Mouse (Mus musculus) midbrain, embryonic 13.5 days (tissue): ENCODE measurements around the gene Rtf2. TPM values are rescaled to one million over a fixed set of nuclear protein-coding genes. Genes with fewer than 3 reads are reported as not detected.

ENCODE experiments used
- ATAC-seq: fragments of 200-750 bp; cut with Nextera tagmentation; 2 replicates; pipeline ENCODE4 v1.8.0; 2017; ENCODE audit warnings: mild to moderate bottlenecking, moderate TSS enrichment, moderate library complexity
- H3K27ac ChIP-seq: fragments of 300-500 bp; sonication (generic); 2 replicates; pipeline ENCODE4 v1.5.1; 2015; ENCODE audit warnings: inconsistent platforms, mild to moderate bottlenecking, moderate library complexity
- H3K27me3 ChIP-seq: fragments of 300-500 bp; sonication (generic); 2 replicates; pipeline ENCODE4 v1.6.1; 2015; ENCODE audit warnings: mild to moderate bottlenecking, inconsistent platforms
- H3K36me3 ChIP-seq: fragments of 300-500 bp; sonication (generic); 2 replicates; pipeline ENCODE4 v1.6.1; 2015; ENCODE audit warnings: mild to moderate bottlenecking, inconsistent platforms
- H3K4me1 ChIP-seq: fragments of 300-500 bp; sonication (generic); replicated peaks from 2 replicates; pipeline ENCODE4 v1.6.1; 2015; ENCODE audit warnings: inconsistent platforms
- H3K4me2 ChIP-seq: fragments of 300-500 bp; sonication (generic); replicated peaks from 2 replicates; pipeline ENCODE4 v1.6.1; 2015; ENCODE audit warnings: moderate library complexity, mild to moderate bottlenecking, inconsistent platforms
- H3K4me3 ChIP-seq: fragments of 300-500 bp; sonication (generic); replicated peaks from 2 replicates; pipeline ENCODE4 v1.5.1; 2015; ENCODE audit warnings: mild to moderate bottlenecking, inconsistent platforms
- H3K9ac ChIP-seq: fragments of 300-500 bp; sonication (generic); replicated peaks from 2 replicates; pipeline ENCODE4 v1.6.1; 2015; ENCODE audit warnings: mild to moderate bottlenecking, inconsistent platforms
- H3K9me3 ChIP-seq: fragments of 300-500 bp; sonication (generic); 2 replicates; pipeline ENCODE4 v1.6.1; 2016; ENCODE audit warnings: mild to moderate bottlenecking, inconsistent platforms
- WGBS: fragments of 180-500 bp; shearing (Covaris S2); methylation state at CpG from one replicate; pipeline ENCODE4 v1.1.7; 2015; 5-methylcytosine and 5-hydroxymethylcytosine counted together
- polyA plus RNA-seq: library from polyadenylated mRNA; unstranded; fragments of >200 nt; fragmentation: Nextera tagmentation; extraction: Ambion mirVana; gene quantifications from 2 replicates; pipeline ENCODE4 v1.2.1, GENCODE M21; 2015

Rtf2 gene
- polyA plus RNA-seq, 1 experiment from 2014 or later, result 94.2 TPM

DNA sequence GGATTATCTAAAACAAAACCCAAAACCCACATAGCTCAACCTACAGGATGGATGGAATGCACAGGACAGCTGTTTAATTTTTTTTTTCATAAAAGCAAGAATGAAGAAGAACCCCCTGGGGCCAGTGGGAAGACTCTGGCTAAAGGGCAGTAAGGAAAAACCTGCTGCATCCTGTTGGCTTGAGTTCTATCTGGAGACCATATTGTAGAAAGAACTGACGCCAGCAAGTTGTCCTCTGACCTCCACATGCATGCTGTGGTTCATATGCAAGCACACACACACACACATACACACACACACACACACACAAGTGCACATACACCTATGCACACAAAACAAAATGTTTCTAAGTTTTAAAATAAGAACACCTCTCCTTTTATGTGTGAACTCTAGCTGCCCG is 29.7 kb upstream of the Rtf2 start:
- no peak overlapping the region for H3K27ac ChIP-seq
- H3K27me3 ChIP-seq, result no peaks in the 10 kb centered on the region
- 90% methylated on average over 2 of the region's 2 CpGs for WGBS
- no peak for ATAC-seq
- no peaks in the 10 kb centered on the region for H3K9me3 ChIP-seq
- H3K4me2 ChIP-seq, result no peak overlapping the region
- no peaks in the 10 kb centered on the region for H3K36me3 ChIP-seq
- H3K4me1 ChIP-seq, result peaks cover 8% of the 10 kb centered on the region; the same call in 1 of the 2 replicates
- H3K4me3 ChIP-seq, result no peak overlapping the region
- no peak overlapping the region for H3K9ac ChIP-seq

DNA sequence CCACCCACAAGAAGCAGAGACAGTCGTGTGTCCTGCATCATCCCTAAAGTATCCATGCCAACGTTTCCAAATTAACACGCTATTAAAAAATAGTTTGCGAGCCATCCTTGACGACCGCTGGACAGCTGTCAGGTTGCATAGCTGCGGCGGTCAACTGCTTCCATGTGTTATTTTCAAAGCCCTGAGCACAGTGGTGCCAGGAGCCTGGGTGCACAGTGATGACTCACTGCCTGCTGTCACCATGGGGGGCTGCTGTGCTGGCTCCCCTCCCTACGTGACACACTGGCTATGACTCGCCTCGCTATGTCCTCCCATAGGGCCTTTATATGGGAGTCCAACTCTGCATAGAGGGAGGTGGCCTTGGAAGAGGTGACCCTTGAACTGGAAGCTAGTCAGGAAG is 29.3 kb upstream of the Rtf2 start:
- H3K9ac ChIP-seq, result no peak overlapping the region
- no peak overlapping the region for H3K4me3 ChIP-seq
- WGBS, result 82% methylated on average over 11 of the region's 11 CpGs
- peaks cover 8% of the 10 kb centered on the region; the same call in 1 of the 2 replicates for H3K4me1 ChIP-seq
- H3K27ac ChIP-seq, result no peak overlapping the region
- H3K27me3 ChIP-seq, result no peaks in the 10 kb centered on the region
- ATAC-seq, result no peak
- no peaks in the 10 kb centered on the region for H3K36me3 ChIP-seq
- H3K4me2 ChIP-seq, result no peak overlapping the region
- no peaks in the 10 kb centered on the region for H3K9me3 ChIP-seq

DNA sequence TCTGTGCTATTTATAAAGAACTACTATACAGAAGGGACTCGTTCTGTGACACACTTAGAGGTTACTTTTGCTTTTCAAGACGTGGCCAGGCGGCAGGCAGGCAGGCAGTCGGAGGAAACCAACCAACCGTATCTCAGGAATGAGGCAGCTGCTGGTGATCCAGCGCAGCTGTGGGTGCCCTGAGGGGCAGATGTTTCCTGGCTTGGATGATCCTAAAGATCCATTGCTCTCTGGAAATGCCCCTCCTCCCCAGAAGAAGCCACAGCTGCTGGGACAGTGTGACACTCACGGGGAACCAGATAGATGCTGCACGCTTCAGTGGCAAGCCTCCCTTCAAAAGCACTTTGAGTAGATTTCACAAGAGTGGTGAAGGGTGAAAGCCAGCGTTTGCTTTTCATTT is 27.9 kb upstream of the Rtf2 start:
- H3K9me3 ChIP-seq, result no peaks in the 10 kb centered on the region
- no peaks in the 10 kb centered on the region for H3K36me3 ChIP-seq
- 8% methylated on average over 9 of the region's 9 CpGs for WGBS
- H3K9ac ChIP-seq, result no peak overlapping the region
- H3K27ac ChIP-seq, result no peak overlapping the region
- H3K27me3 ChIP-seq, result no peaks in the 10 kb centered on the region
- H3K4me1 ChIP-seq, result peaks cover 8% of the 10 kb centered on the region; the same call in 1 of the 2 replicates
- no peak overlapping the region for H3K4me3 ChIP-seq
- ATAC-seq, result no peak
- H3K4me2 ChIP-seq, result no peak overlapping the region

DNA sequence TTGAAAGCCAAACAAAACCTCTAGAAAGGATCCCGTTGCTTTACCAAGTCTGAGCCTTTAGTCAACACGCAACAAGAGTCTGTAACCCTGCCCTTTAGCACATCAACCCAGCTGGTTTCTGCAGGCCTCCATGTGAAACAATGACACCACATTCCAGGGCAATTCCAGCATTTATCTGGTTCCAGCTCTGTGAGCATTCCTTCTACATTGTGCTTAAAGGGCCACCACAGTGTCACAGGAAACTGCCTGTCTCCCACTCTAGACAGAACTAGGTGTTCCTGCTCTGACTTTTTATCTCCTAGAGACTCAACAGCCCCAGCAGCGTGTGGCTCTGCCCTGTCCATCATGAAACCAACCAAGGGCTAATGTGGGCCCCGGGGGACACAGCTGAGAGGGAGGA is 27.1 kb upstream of the Rtf2 start:
- no peak overlapping the region for H3K27ac ChIP-seq
- no peaks in the 10 kb centered on the region for H3K36me3 ChIP-seq
- no peaks in the 10 kb centered on the region for H3K9me3 ChIP-seq
- 29% methylated on average over 4 of the region's 4 CpGs for WGBS
- H3K4me1 ChIP-seq, result peaks cover 8% of the 10 kb centered on the region; the same call in 1 of the 2 replicates
- no peak for ATAC-seq
- H3K4me2 ChIP-seq, result no peak overlapping the region
- no peaks in the 10 kb centered on the region for H3K27me3 ChIP-seq
- H3K9ac ChIP-seq, result no peak overlapping the region
- no peak overlapping the region for H3K4me3 ChIP-seq

DNA sequence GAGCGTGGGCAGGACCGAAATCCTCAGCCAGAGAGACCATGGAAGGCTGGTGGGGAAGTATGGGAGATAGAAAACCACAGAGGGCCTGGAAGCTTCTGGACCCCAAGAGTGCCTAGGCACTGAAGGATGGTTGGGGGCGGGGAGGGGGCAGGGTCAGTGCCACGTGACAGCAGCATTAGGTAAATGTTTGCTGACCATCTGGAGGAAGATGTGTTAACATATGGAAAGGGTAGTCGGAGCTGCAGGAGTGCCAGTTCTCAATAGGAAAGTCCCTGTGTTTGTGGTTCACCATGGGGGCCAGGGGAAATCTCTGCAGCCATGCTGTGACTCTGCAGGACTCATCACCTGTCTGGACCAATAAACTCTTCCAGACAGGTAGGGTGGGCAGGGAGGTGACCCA is 26.5 kb upstream of the Rtf2 start:
- Histone ChIP-seq H3K27ac (no peak overlapping the region), H3K4me3 (no peak overlapping the region), H3K4me2 (no peak overlapping the region), H3K36me3 (no peaks in the 10 kb centered on the region), H3K4me1 (peaks cover 8% of the 10 kb centered on the region; the same call in 1 of the 2 replicates), H3K9ac (no peak overlapping the region), H3K27me3 (no peaks in the 10 kb centered on the region), H3K9me3 (no peaks in the 10 kb centered on the region)
- ATAC-seq, result no peak
- WGBS, result 47% methylated on average over 5 of the region's 5 CpGs

DNA sequence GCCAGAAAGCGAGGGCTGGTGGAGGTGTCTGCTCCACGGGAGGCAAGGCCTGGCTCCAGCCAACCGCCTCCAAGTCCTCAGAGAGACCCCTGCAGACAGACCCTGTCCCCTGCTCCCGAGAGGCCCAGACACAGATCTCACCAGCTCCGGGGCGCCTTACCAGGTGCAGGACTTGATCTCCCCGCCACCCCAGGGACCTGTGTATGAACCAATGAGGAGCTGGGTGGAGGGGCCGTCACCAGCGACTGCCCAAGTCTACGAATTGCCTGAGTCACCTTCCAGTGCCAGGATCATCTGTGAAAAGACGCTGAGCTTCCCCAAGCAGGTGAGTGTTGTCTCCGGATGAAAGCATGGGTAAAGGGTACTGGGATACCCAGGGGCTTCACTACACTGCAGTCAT is 24.1 kb upstream of the Rtf2 start:
- 63% methylated on average over 12 of the region's 12 CpGs for WGBS
- Histone ChIP-seq H3K27ac (no peak overlapping the region), H3K4me2 (no peak overlapping the region), H3K9ac (no peak overlapping the region), H3K4me1 (peaks cover 8% of the 10 kb centered on the region; the same call in 1 of the 2 replicates), H3K36me3 (no peaks in the 10 kb centered on the region), H3K4me3 (no peak overlapping the region), H3K9me3 (no peaks in the 10 kb centered on the region), H3K27me3 (no peaks in the 10 kb centered on the region)
- no peak for ATAC-seq

DNA sequence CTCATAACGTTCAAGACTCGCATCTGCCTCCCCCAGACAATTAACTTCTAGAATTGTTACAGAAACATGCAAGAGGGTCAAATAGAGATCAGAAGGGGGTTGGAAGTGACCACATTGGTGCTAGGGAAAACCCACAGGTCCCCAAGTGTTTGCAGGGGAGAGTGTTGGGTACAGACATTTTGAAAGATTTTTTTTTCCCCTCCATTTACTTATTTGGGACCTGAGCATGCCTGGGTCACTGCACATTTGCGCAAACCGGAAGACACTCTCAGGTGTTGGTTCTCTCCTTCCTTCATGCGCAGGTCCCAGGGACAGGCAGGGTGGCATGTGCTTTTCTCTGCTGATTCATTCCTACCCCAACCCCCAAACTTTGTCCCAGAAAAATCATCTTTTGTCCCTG is 23.5 kb upstream of the Rtf2 start:
- WGBS, result 90% methylated on average over 5 of the region's 5 CpGs
- Histone ChIP-seq H3K36me3 (no peaks in the 10 kb centered on the region), H3K4me1 (peaks cover 8% of the 10 kb centered on the region; the same call in 1 of the 2 replicates), H3K4me2 (no peak overlapping the region), H3K9me3 (no peaks in the 10 kb centered on the region), H3K9ac (no peak overlapping the region), H3K27ac (no peak overlapping the region), H3K27me3 (no peaks in the 10 kb centered on the region), H3K4me3 (no peak overlapping the region)
- ATAC-seq, result no peak

DNA sequence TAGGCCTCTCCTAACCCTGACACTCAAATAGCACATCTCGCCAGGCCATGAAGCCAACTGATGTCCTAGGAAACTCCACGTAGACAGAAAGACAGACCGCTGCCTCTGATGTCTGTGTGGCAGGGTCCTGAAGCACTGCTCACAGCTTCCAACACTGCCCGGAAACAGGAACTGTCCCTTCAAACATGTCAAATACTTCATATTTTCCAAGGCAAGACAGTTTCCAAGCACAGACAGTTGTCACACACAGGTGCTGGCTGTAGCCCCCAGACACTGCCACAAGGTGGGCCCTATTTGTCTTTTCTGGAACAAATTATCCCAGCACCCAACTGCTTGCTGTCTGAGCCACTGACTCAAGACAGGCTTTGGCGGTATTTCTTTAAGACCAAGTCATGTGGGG is 22.1 kb upstream of the Rtf2 start:
- H3K27ac ChIP-seq, result no peak overlapping the region
- no peaks in the 10 kb centered on the region for H3K9me3 ChIP-seq
- H3K4me1 ChIP-seq, result 0 out of 2 replicates have a peak, but pooled peaks cover 2% of the 10 kb centered on the region
- no peak overlapping the region for H3K4me3 ChIP-seq
- H3K9ac ChIP-seq, result no peak overlapping the region
- no peaks in the 10 kb centered on the region for H3K27me3 ChIP-seq
- WGBS, result 89% methylated on average over 5 of the region's 5 CpGs
- no peak overlapping the region for H3K4me2 ChIP-seq
- H3K36me3 ChIP-seq, result no peaks in the 10 kb centered on the region
- no peak for ATAC-seq

DNA sequence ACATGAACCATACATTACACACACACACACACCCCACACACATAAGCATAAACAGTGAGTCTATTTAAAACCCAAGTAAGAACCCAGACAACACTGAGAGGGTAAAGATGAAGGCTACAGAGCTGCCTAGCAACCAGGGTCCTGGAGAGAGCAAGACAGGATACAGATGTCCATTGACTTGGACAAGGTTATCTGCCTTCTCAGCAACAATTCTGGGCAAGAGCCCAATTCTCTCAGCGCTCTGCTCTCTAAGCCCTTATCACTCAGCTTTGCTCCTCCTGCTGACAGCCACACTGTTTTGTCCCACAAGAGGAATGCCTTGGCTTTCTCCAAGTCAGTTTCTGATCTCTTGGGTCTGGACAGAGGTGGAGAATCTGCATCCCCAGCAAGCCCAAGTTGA is 9.7 kb upstream of the Rtf2 start:
- no peak overlapping the region for H3K4me2 ChIP-seq
- no peak overlapping the region for H3K27ac ChIP-seq
- H3K4me1 ChIP-seq, result no peaks in the 10 kb centered on the region
- no peaks in the 10 kb centered on the region for H3K36me3 ChIP-seq
- no peak overlapping the region for H3K4me3 ChIP-seq
- no peak for ATAC-seq
- H3K9me3 ChIP-seq, result no peaks in the 10 kb centered on the region
- H3K27me3 ChIP-seq, result no peaks in the 10 kb centered on the region
- WGBS, result 81% methylated on average over 1 of the region's 1 CpGs
- H3K9ac ChIP-seq, result no peak overlapping the region

DNA sequence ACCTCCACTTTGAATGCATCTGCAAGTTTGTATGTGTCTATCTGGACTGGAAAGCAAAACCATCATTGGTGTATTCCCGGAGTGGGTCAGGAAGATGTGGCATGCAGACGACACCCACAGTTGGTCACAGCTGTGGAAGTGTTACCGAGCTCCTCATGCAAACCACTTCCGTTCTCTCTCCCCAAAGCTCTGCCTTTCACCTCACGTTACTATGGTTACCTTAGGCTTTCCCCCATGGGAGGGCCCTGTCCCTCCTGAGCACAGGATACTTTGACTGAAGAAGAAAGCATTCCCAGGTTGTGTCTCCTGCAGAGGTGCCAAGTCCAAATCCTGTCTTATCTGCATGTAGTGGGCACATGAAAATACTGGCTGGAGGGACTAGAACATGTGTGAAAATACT is 6.6 kb upstream of the Rtf2 start:
- Histone ChIP-seq H3K4me2 (no peak overlapping the region), H3K9ac (no peak overlapping the region), H3K27ac (no peak overlapping the region), H3K4me1 (no peaks in the 10 kb centered on the region), H3K27me3 (no peaks in the 10 kb centered on the region), H3K36me3 (no peaks in the 10 kb centered on the region), H3K9me3 (no peaks in the 10 kb centered on the region), H3K4me3 (no peak overlapping the region)
- WGBS, result 61% methylated on average over 5 of the region's 5 CpGs
- no peak for ATAC-seq

DNA sequence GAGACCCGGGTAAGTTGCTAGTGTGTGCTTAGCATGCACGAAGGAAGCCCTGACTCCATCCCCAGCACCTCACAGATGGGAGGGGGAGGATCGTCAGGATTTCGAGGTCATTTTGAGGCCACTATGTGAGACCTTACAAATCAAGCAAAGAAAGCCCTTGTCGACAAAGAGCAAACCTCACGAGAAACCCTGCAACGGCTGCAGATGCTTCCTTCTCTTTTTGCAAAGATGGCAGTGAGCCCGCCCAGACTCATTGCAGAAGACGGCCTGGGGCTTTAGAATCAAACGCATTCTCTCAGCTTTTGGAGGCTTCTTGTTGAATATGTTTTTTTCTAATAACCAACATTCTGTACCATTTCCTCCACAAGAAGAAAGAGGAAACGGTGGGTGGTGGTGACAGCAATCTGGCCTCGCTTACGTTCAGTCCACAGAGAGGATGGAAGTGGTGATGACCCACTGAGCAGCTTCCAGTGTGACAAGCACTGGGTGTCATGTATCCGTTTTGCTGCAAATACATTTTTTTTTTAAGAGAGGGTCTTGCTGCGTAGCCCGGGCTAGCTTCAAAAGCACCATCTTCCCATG is 2.9 kb upstream of the Rtf2 start:
- H3K9me3 ChIP-seq, result no peaks in the 10 kb centered on the region
- no peak overlapping the region for H3K27ac ChIP-seq
- H3K4me3 ChIP-seq, result no peak overlapping the region
- peaks cover 22% of the 10 kb centered on the region for H3K4me1 ChIP-seq
- H3K27me3 ChIP-seq, result no peaks in the 10 kb centered on the region
- 78% methylated on average over 16 of the region's 16 CpGs for WGBS
- no peaks in the 10 kb centered on the region for H3K36me3 ChIP-seq
- no peak overlapping the region for H3K9ac ChIP-seq
- H3K4me2 ChIP-seq, result no peak overlapping the region
- no peak for ATAC-seq

DNA sequence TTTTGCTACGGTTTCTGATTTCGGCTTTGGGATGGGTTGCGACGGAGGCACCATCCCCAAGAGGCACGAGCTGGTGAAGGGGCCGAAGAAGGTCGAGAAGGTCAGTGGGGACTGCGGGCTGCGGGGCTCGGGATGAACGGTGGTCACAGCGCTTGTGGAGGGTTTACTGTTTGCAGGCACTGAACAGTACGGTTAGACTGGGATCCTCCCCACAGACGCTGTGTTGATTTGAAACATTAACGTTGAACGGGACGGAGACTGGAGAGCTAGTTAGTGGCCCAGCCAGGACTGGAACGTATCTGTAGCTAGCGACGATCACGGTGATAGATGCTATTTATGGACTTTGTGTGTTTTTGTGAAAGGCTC is 267 bp downstream of the Rtf2 start:
- Histone ChIP-seq H3K4me2 (peak overlapping the region; percentile 97), H3K9me3 (no peaks in the 10 kb centered on the region), H3K27me3 (no peaks in the 10 kb centered on the region), H3K27ac (no peak overlapping the region), H3K4me1 (peaks cover 25% of the 10 kb centered on the region), H3K9ac (peak overlapping the region; percentile 79), H3K36me3 (peaks cover 14% of the 10 kb centered on the region), H3K4me3 (peak overlapping the region; percentile 90)
- under 1% methylated on average over 21 of the region's 21 CpGs for WGBS
- ATAC-seq, result peak; percentile 81

DNA sequence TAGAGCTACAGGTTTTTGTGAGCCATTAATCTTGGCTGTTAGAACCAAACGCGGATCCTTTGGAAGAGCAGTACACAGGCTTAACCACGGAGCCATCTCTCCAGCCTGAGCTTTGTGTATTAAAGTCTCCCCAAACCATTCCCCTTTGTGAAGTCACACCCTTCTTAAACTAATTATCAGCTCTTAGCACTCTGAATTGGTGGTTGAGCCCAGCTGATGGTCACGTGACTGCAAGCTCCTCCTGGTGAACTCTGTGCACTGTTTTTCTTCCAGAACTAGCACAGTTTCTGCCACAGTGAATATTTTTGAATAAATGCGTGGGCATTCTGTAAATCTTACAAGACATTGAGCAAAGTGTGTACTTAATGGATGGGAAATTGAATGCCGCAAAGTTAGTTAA is 820 bp downstream of the Rtf2 start:
- peak overlapping the region; percentile 90 for H3K4me3 ChIP-seq
- WGBS, result 33% methylated on average over 6 of the region's 6 CpGs
- peak overlapping the region; percentile 97 for H3K4me2 ChIP-seq
- H3K9ac ChIP-seq, result peak overlapping the region; percentile 79
- no peaks in the 10 kb centered on the region for H3K9me3 ChIP-seq
- no peak overlapping the region for H3K27ac ChIP-seq
- H3K27me3 ChIP-seq, result no peaks in the 10 kb centered on the region
- peaks cover 19% of the 10 kb centered on the region for H3K36me3 ChIP-seq
- peaks cover 25% of the 10 kb centered on the region for H3K4me1 ChIP-seq
- ATAC-seq, result no peak
